Mouse (Mus musculus) C2C12 (cell line): ENCODE data around the gene Aqp8. TPM values are rescaled to one million over a fixed set of nuclear protein-coding genes. Genes with fewer than 3 reads are reported as not detected.
A peak's percentile ranks its signal among the peaks of the same experiment; 100 is the strongest.

Experiments
- H3K27me3 ChIP-seq: one replicate; pipeline ENCODE4 v1.6.1; 2011; ENCODE audit not compliant: control insufficient read depth, insufficient read depth, insufficient read length
- H3K36me3 ChIP-seq: one replicate; pipeline ENCODE4 v1.6.1; 2011; ENCODE audit not compliant: control insufficient read depth, insufficient read depth
- H3K4me3 ChIP-seq: one replicate; pipeline ENCODE4 v1.5.1; 2011; ENCODE audit warnings: mild to moderate bottlenecking, control low read depth; ENCODE audit not compliant: poor library complexity, insufficient read depth, severe bottlenecking
- H3K79me2 ChIP-seq: one replicate; pipeline ENCODE4 v1.6.1; 2011; ENCODE audit not compliant: control insufficient read depth, insufficient read depth
- H3K79me3 ChIP-seq: one replicate; pipeline ENCODE4 v1.6.1; 2011; ENCODE audit warnings: low read depth, control low read depth
- H3ac ChIP-seq: one replicate; pipeline ENCODE3; 2011; ENCODE audit warnings: low read depth; ENCODE audit not compliant: control insufficient read depth, insufficient read length
- CEBPB ChIP-seq: IDR thresholded peaks from one replicate; pipeline ENCODE4 v1.6.1; 2011; ENCODE audit warnings: low read depth, mild to moderate bottlenecking, control low read depth, moderate library complexity
- CTCF ChIP-seq: IDR thresholded peaks from one replicate; pipeline ENCODE4 v1.5.1; 2011; ENCODE audit not compliant: control insufficient read depth, insufficient read depth, insufficient read length
- FOSL1 ChIP-seq: IDR thresholded peaks from one replicate; pipeline ENCODE4 v1.8.0; 2011; ENCODE audit warnings: mild to moderate bottlenecking, low read length; ENCODE audit not compliant: poor library complexity, insufficient read depth, severe bottlenecking
- MAX ChIP-seq: IDR thresholded peaks from one replicate; pipeline ENCODE4 v1.6.1; 2011; ENCODE audit warnings: mild to moderate bottlenecking, control low read depth
- MYOD1 ChIP-seq: IDR thresholded peaks from one replicate; pipeline ENCODE4 v1.6.1; 2011; ENCODE audit warnings: low read depth; ENCODE audit not compliant: control insufficient read depth, insufficient read length
- MYOG ChIP-seq: IDR thresholded peaks from one replicate; pipeline ENCODE4 v1.6.1; 2011; ENCODE audit not compliant: control insufficient read depth, insufficient read length; ENCODE audit errors: extremely low read depth
- USF1 ChIP-seq: IDR thresholded peaks from one replicate; pipeline ENCODE4 v1.6.1; 2011; ENCODE audit warnings: low read depth, mild to moderate bottlenecking, control low read depth, moderate library complexity
- polyA plus RNA-seq: library from polyadenylated mRNA; unstranded; fragments of >200 nt; fragmentation: generic; extraction: Trizol; gene quantifications from one replicate; pipeline ENCODE4 v1.2.1, GENCODE M21; 2012; ENCODE audit warnings: missing spikeins

Gene Aqp8
- polyA plus RNA-seq, 1 experiment: 0.02 TPM

- H3K4me3 ChIP-seq: no peak overlapping the region
- no peak overlapping the region for H3ac ChIP-seq
- TF ChIP-seq MYOD1 (no peak), MAX (no peak), CEBPB (no peak), MYOG (no peak), CTCF (no peak), USF1 (no peak), FOSL1 (no peak)
- H3K36me3 ChIP-seq: no peaks in the 10 kb centered on the region
- no peaks in the 10 kb centered on the region for H3K79me2 ChIP-seq
- no peaks in the 10 kb centered on the region for H3K27me3 ChIP-seq
- no peaks in the 10 kb centered on the region for H3K79me3 ChIP-seq
Measured at GRCm38 (mm10) chr7:123459247-123459646, 2.8 kb upstream of the Aqp8 start.

- H3K4me3 ChIP-seq: no peak overlapping the region
- TF ChIP-seq CTCF (no peak), MAX (no peak), CEBPB (no peak), MYOD1 (no peak), MYOG (no peak), USF1 (no peak), FOSL1 (no peak)
- H3ac ChIP-seq: no peak overlapping the region
- H3K27me3 ChIP-seq: no peaks in the 10 kb centered on the region
- no peaks in the 10 kb centered on the region for H3K79me2 ChIP-seq
- H3K79me3 ChIP-seq: no peaks in the 10 kb centered on the region
- no peaks in the 10 kb centered on the region for H3K36me3 ChIP-seq
Measured at GRCm38 (mm10) chr7:123461316-123461715, 775 bp upstream of the Aqp8 start.

DNA sequence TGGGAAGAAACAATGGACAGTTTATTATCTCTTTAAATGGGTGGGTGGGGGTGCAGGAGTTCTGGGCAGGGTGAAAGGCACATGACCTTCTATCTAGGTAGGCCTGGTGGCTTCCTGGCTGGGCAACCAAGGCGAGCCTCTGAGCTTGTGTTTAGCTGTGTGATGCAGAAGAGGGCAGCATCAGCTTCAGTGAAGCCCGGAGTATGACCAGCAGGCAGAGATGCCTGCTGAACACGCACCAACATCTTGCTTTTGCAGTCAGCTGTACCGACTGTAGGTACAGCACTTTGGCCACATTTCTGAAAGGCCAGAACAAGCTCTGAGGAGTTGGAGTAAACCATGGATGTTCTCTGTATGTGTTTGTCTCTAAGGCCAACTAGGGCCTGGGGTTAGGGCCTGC lies 1.5 kb downstream of the Aqp8 start:
- Histone ChIP-seq H3ac (no peak overlapping the region), H3K79me2 (no peaks in the 10 kb centered on the region), H3K27me3 (peaks cover 5% of the 10 kb centered on the region), H3K79me3 (no peaks in the 10 kb centered on the region), H3K36me3 (no peaks in the 10 kb centered on the region), H3K4me3 (no peak overlapping the region)
- TF ChIP-seq MYOG (no peak), MYOD1 (no peak), FOSL1 (no peak), MAX (no peak), CEBPB (no peak), CTCF (no peak)

GRCm38 (mm10) chr7:123465692-123466387 lies 3.7 kb downstream of the Aqp8 start:
- Histone ChIP-seq H3K36me3 (no peaks in the 10 kb centered on the region), H3K79me2 (no peaks in the 10 kb centered on the region)
- no peak for TF ChIP-seq FOSL1
- TF ChIP-seq CTCF: peak; percentile 88

GRCm38 (mm10) chr7:123467961-123468360 lies 5.9 kb downstream of the Aqp8 start:
- no peak overlapping the region for H3ac ChIP-seq
- H3K79me2 ChIP-seq: no peaks in the 10 kb centered on the region
- H3K36me3 ChIP-seq: no peaks in the 10 kb centered on the region
- H3K27me3 ChIP-seq: peaks cover 5% of the 10 kb centered on the region
- no peaks in the 10 kb centered on the region for H3K79me3 ChIP-seq
- TF ChIP-seq USF1 (no peak), MYOG (no peak), CTCF (no peak), MYOD1 (no peak), MAX (no peak), FOSL1 (no peak), CEBPB (no peak)
- H3K4me3 ChIP-seq: no peak overlapping the region

More at GRCm38 (mm10) chr7:123465692-123466387, 3.7 kb downstream of the Aqp8 start:
- no peak overlapping the region for H3K4me3 ChIP-seq
- H3ac ChIP-seq: no peak overlapping the region
- no peaks in the 10 kb centered on the region for H3K79me3 ChIP-seq
- peaks cover 5% of the 10 kb centered on the region for H3K27me3 ChIP-seq

DNA sequence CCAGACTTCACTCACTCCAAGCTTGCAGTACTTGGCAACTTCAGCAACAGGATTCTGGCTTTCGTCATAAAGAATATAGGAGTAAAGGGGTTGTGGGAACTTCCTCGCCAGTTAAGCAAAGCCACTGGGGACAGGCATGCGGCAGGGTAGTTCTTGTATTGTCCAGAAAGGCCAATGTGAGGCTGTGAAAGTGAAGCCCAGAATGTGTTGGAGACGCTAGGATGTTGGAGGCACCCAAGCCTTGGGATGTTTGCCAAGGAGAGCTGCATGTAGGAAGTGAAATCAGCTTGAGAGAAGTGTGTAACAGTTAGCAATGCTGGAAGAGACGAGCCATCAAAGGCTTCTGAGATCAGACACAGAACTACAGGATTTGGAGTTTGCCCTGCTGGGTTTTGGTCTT lies 25.6 kb downstream of the Aqp8 start:
- no peaks in the 10 kb centered on the region for H3K36me3 ChIP-seq
- H3ac ChIP-seq: no peak overlapping the region

More for the DNA sequence above, 25.6 kb downstream of the Aqp8 start:
- H3K79me3 ChIP-seq: no peaks in the 10 kb centered on the region
- TF ChIP-seq MYOG: no peak
- TF ChIP-seq MAX: no peak
- TF ChIP-seq CEBPB: no peak
- TF ChIP-seq FOSL1: no peak
- no peak for TF ChIP-seq CTCF
- TF ChIP-seq MYOD1: no peak
- no peak for TF ChIP-seq USF1
- no peaks in the 10 kb centered on the region for H3K79me2 ChIP-seq
- no peak overlapping the region for H3K4me3 ChIP-seq
- peaks cover 7% of the 10 kb centered on the region for H3K27me3 ChIP-seq
